Mouse (Mus musculus) lung, adult 2 months (tissue): ENCODE measurements around the gene Naxd.

ENCODE experiments used
- CTCF ChIP-seq: fragments of 200-500 bp; IDR thresholded peaks from 2 replicates; pipeline ENCODE4 v1.5.1; 2011; ENCODE audit warnings: mild to moderate bottlenecking, low read length, control low read depth; ENCODE audit not compliant: insufficient read depth
- POLR2A ChIP-seq: fragments of 200-500 bp; IDR thresholded peaks from 2 replicates; pipeline ENCODE4 v1.6.1; 2011; ENCODE audit warnings: low read depth, mild to moderate bottlenecking, control low read depth, low read length, borderline replicate concordance; ENCODE audit errors: extremely low read depth

DNA sequence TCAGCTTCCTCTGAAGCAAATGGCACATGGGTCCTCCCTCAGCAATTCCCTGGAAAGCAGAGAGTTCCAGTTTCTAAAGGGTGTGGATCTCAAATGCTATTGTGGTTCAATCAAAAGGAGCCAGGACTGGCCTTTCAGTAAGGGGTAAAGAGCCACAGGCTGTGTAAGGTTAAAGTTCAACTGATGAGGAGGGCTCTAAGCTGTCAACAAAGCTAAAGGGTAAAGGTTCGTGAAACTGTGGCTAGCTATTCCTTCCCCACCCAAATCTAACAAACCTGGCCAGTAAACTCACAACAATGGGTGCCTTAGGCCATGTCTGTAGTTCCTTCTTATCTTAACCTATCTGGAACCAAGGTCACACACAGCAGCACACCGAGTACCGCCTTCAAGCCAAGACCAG lies 15.4 kb upstream of the Naxd start:
- TF ChIP-seq CTCF = no peak
- no peak for TF ChIP-seq POLR2A
